Mouse (Mus musculus): ENCODE results near the gene Gm17654.
"Not testable (repeated sequence)": the region's sequence is repeated elsewhere in the genome, so short reads cannot be mapped to it uniquely, and the experiment has no call there.

The Gm17654 gene

DNA sequence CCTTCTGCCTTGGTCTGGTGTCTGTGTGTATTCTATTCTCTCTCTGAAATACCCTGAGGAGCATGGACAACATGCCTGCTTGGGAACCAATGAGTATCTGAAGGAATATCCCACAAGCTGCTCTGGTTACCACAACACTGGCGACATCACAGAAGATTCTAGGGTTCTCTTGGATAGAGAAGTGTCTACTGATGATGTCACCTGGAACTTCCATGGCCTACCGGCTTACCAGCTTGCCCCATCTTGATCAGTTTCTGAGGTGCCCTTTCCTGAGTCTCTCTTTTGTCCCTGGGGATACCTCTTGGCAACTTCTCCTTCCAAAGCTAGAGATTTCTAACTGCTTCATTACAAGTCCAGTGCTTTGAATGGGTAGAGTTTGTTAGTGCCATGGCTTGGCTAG is at the start of gene Gm17654:
Gene Gm17654, minus strand, starts transcription at position 101 of the 400 bp plus-strand sequence.
- not testable (repeated sequence) for DNase-seq

- DNase-seq, result not testable (repeated sequence)
These were observed 29.0 kb upstream of the Gm17654 start, which contains the start of gene Gm10375 for GRCm38 (mm10) chr14:43607913-43608312. Gene Gm10375 (minus strand): TSS chr14:43608013.

GRCm38 (mm10) chr14:43577969-43578368 is 977 bp downstream of the Gm17654 start:
- DNase-seq, result not testable (repeated sequence)

DNA sequence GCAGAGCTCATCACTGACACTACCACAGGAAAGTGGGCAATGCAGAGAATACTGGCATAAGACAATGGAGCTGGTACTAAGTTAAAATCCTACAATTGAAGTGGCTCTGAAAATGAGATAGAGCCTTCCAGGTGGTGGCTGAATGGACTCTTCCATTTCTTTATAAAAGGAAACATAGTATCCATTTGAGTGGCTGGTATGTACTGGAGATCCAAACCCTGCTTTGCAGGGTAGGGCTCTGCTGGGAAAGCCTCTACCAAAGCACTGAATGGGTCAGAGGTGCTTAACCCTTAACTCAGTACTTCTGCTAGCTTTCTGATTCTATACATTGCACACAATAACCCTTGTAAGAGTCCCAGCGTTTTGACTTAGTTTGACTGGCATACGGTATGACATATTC is 26.7 kb downstream of the Gm17654 start:
- DNase-seq, result not testable (repeated sequence)

DNA sequence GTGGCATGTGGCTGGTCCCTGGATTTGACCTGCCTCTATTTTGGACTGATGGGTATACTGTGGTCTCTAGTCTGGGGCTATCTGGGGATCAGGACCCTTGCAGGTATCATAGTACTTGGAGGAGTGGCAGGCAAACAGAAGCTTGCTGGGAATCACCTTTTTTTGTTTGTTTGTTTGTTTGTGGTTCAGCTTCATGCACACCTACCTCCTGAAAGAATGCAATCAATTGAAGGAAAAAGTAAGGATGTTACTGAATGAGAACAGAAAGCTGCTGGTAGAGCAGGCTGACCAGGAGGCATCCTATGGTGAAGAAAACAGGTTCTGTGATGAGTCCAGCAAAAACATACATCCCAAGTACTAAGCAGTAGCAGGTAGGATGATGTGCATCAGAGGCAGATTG is 32.7 kb downstream of the Gm17654 start:
- not testable (repeated sequence) for DNase-seq

- DNase-seq, result not testable (repeated sequence)
These were observed 35.7 kb downstream of the Gm17654 start, which contains the start of gene Gm5799 for GRCm38 (mm10) chr14:43543276-43543675. Gene Gm5799 (plus strand): TSS chr14:43543576.

DNA sequence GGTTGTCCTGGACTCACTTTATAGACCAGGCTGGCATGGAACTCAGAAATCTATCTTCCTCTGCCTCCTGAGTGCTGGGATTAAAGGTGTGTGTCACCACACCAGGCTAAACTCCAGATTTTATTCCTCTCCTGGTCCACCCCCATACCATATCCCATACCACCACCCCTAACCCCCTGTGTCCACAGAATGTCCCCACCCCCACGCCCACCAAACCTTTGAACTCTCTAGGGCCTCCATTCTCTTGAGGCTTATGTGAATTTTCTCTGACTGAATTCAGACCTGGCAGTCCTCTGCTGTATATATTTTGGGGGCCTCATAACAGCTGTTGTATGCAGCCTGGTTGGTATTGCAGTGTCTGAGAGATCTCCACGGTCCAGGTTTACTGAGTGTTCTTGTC is 40.8 kb downstream of the Gm17654 start:
- DNase-seq, result not testable (repeated sequence)

GRCm38 (mm10) chr14:43532387-43532786 is 46.6 kb downstream of the Gm17654 start:
- DNase-seq, result peak; percentile 32 to 55

- DNase-seq, result not testable (repeated sequence)
These were observed 46.9 kb downstream of the Gm17654 start for GRCm38 (mm10) chr14:43532011-43532383.

GRCm38 (mm10) chr14:43531052-43532010 is 47.6 kb downstream of the Gm17654 start:
- peak in 1 of 2 experiments; percentile 9 for DNase-seq

All from kidney, postnatal 36 days (tissue).